Mouse (Mus musculus): ENCODE data around the gene BC034090. TPM values are rescaled to one million over a fixed set of nuclear protein-coding genes. Genes with fewer than 3 reads are reported as not detected.

Gene BC034090
- polyA plus RNA-seq, 1 experiment from 2014 or later: 1.7 TPM

DNA sequence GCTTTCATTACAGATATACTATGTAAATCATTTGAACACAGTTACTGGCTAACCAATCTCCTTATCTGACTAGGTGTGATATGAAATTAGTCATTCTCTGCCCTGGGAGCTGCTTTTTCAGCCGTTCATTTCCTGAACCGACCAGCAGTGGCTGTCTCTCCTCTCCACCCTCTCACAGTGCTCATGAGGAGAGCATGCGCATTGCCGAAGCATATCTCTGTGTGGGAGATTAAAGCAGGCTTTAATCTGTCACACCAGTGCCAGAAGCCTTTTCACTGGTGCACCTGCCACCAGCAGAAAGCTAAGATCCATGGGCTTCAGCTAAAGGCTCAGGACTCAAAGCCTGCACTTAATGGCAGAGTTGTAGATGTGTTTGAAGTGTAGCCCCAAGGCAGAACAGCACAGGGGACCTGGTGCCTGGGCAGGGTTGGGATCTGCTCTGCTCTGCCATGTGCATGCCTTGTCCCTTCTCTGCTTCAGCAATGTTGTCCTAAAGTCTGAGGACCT lies 42.8 kb downstream of the BC034090 start:
- WGBS: 82% methylated on average over 4 of the region's 4 CpGs
- H3K9ac ChIP-seq (ENCODE audit: low read depth, low read length): no peak overlapping the region
- ATAC-seq (ENCODE audit: low FRiP score): no peak
- DNase-seq (ENCODE audit: low spot score): no peak
- H3K4me3 ChIP-seq (ENCODE audit: low read depth, low read length): no peak overlapping the region
- no peak overlapping the region for H3K27ac ChIP-seq (ENCODE audit: low read depth, low read length)
- no peak overlapping the region for H3K4me2 ChIP-seq (replicated peaks; ENCODE audit: low read depth, low read length)
- H3K4me1 ChIP-seq (replicated peaks; ENCODE audit: control insufficient read depth, insufficient read depth, low read length): peaks cover 5% of the 10 kb centered on the region; the same call in 1 of the 2 replicates
- no peaks in the 10 kb centered on the region for H3K27me3 ChIP-seq (ENCODE audit: control insufficient read depth, insufficient read depth, low read length)
- no peaks in the 10 kb centered on the region for H3K36me3 ChIP-seq (ENCODE audit: control insufficient read depth, insufficient read depth, low read length)
- no peaks in the 10 kb centered on the region for H3K9me3 ChIP-seq (ENCODE audit: control insufficient read depth, low read length)

- no peaks in the 10 kb centered on the region for H3K36me3 ChIP-seq (ENCODE audit: control insufficient read depth, insufficient read depth, low read length)
- H3K4me2 ChIP-seq (replicated peaks; ENCODE audit: low read depth, low read length): no peak overlapping the region
- no peak for DNase-seq (ENCODE audit: low spot score)
- no peak overlapping the region for H3K9ac ChIP-seq (ENCODE audit: low read depth, low read length)
- H3K9me3 ChIP-seq (ENCODE audit: control insufficient read depth, low read length): no peaks in the 10 kb centered on the region
- H3K27ac ChIP-seq (ENCODE audit: low read depth, low read length): no peak overlapping the region
- H3K27me3 ChIP-seq (ENCODE audit: control insufficient read depth, insufficient read depth, low read length): no peaks in the 10 kb centered on the region
- no peak for ATAC-seq (ENCODE audit: low FRiP score)
- H3K4me1 ChIP-seq (replicated peaks; ENCODE audit: control insufficient read depth, insufficient read depth, low read length): peaks cover 5% of the 10 kb centered on the region; the same call in 1 of the 2 replicates
- WGBS: 58% methylated on average over 2 of the region's 2 CpGs
- H3K4me3 ChIP-seq (ENCODE audit: low read depth, low read length): no peak overlapping the region
Measured at GRCm38 (mm10) chr1:155200967-155201366, 43.3 kb downstream of the BC034090 start.

DNA sequence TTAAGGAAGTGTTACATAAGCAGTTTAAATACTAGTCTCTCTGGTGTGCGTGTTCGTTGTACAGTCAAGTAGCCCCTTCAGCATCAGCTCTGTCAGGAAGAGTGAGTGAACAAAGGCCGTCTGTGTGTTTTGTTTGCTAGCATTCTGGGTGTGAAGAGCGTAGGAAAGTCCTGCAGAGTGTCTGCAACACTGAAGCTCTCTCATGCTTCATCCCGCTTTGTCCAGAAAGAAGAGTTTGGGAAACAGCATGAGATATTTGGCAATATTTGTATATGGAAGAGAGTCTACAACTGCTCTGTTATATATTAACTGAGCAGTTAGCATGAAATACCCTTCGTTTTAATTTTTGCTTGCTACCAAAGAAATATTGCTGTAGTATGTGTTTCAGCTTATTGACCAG lies 44.7 kb downstream of the BC034090 start:
- no peak overlapping the region for H3K4me2 ChIP-seq (replicated peaks; ENCODE audit: low read depth, low read length)
- WGBS: 83% methylated on average over 6 of the region's 6 CpGs
- no peaks in the 10 kb centered on the region for H3K27me3 ChIP-seq (ENCODE audit: control insufficient read depth, insufficient read depth, low read length)
- no peak overlapping the region for H3K9ac ChIP-seq (ENCODE audit: low read depth, low read length)
- H3K4me3 ChIP-seq (ENCODE audit: low read depth, low read length): no peak overlapping the region
- peaks cover 2% of the 10 kb centered on the region; the same call in 1 of the 2 replicates for H3K4me1 ChIP-seq (replicated peaks; ENCODE audit: control insufficient read depth, insufficient read depth, low read length)
- no peak for DNase-seq (ENCODE audit: low spot score)
- no peak overlapping the region for H3K27ac ChIP-seq (ENCODE audit: low read depth, low read length)
- H3K9me3 ChIP-seq (ENCODE audit: control insufficient read depth, low read length): no peaks in the 10 kb centered on the region
- no peak for ATAC-seq (ENCODE audit: low FRiP score)
- H3K36me3 ChIP-seq (ENCODE audit: control insufficient read depth, insufficient read depth, low read length): no peaks in the 10 kb centered on the region

- DNase-seq (ENCODE audit: low spot score) (no peak), ATAC-seq (ENCODE audit: low FRiP score) (no peak)
- Histone ChIP-seq H3K27ac (ENCODE audit: low read depth, low read length) (no peak overlapping the region), H3K9me3 (ENCODE audit: control insufficient read depth, low read length) (no peaks in the 10 kb centered on the region), H3K27me3 (ENCODE audit: control insufficient read depth, insufficient read depth, low read length) (no peaks in the 10 kb centered on the region), H3K4me1 (replicated peaks; ENCODE audit: control insufficient read depth, insufficient read depth, low read length) (no peaks in the 10 kb centered on the region; the same call in 1 of the 2 replicates), H3K4me3 (ENCODE audit: low read depth, low read length) (no peak overlapping the region), H3K36me3 (ENCODE audit: control insufficient read depth, insufficient read depth, low read length) (peaks cover 4% of the 10 kb centered on the region; the same call in 1 of the 2 replicates), H3K9ac (ENCODE audit: low read depth, low read length) (no peak overlapping the region), H3K4me2 (replicated peaks; ENCODE audit: low read depth, low read length) (no peak overlapping the region)
- 96% methylated on average over 4 of the region's 4 CpGs for WGBS
Measured at GRCm38 (mm10) chr1:155196691-155197090, 47.6 kb downstream of the BC034090 start.

- Histone ChIP-seq H3K27me3 (ENCODE audit: control insufficient read depth, insufficient read depth, low read length) (no peaks in the 10 kb centered on the region), H3K9ac (ENCODE audit: low read depth, low read length) (no peak overlapping the region), H3K4me1 (replicated peaks; ENCODE audit: control insufficient read depth, insufficient read depth, low read length) (no peaks in the 10 kb centered on the region), H3K36me3 (ENCODE audit: control insufficient read depth, insufficient read depth, low read length) (peaks cover 9% of the 10 kb centered on the region; the same call in 1 of the 2 replicates), H3K4me2 (replicated peaks; ENCODE audit: low read depth, low read length) (no peak overlapping the region), H3K4me3 (ENCODE audit: low read depth, low read length) (no peak overlapping the region), H3K9me3 (ENCODE audit: control insufficient read depth, low read length) (no peaks in the 10 kb centered on the region), H3K27ac (ENCODE audit: low read depth, low read length) (no peak overlapping the region)
- 86% methylated on average over 15 of the region's 15 CpGs for WGBS
- DNase-seq (ENCODE audit: low spot score): no peak
- ATAC-seq (ENCODE audit: low FRiP score): no peak
Measured at GRCm38 (mm10) chr1:155192805-155193368, 51.4 kb downstream of the BC034090 start.

- DNase-seq (ENCODE audit: low spot score) (no peak), ATAC-seq (ENCODE audit: low FRiP score) (no peak)
- H3K36me3 ChIP-seq (ENCODE audit: control insufficient read depth, insufficient read depth, low read length): peaks cover 9% of the 10 kb centered on the region; the same call in 1 of the 2 replicates
- H3K9ac ChIP-seq (ENCODE audit: low read depth, low read length): no peak overlapping the region
- H3K9me3 ChIP-seq (ENCODE audit: control insufficient read depth, low read length): no peaks in the 10 kb centered on the region
- H3K27me3 ChIP-seq (ENCODE audit: control insufficient read depth, insufficient read depth, low read length): no peaks in the 10 kb centered on the region
- no peak overlapping the region for H3K27ac ChIP-seq (ENCODE audit: low read depth, low read length)
- WGBS: 81% methylated on average over 2 of the region's 2 CpGs
- no peaks in the 10 kb centered on the region for H3K4me1 ChIP-seq (replicated peaks; ENCODE audit: control insufficient read depth, insufficient read depth, low read length)
- no peak overlapping the region for H3K4me3 ChIP-seq (ENCODE audit: low read depth, low read length)
- H3K4me2 ChIP-seq (replicated peaks; ENCODE audit: low read depth, low read length): no peak overlapping the region
Measured at GRCm38 (mm10) chr1:155191671-155192070, 52.6 kb downstream of the BC034090 start.

GRCm38 (mm10) chr1:155191219-155191618 lies 53.0 kb downstream of the BC034090 start:
- Histone ChIP-seq H3K27ac (ENCODE audit: low read depth, low read length) (no peak overlapping the region), H3K36me3 (ENCODE audit: control insufficient read depth, insufficient read depth, low read length) (peaks cover 9% of the 10 kb centered on the region; the same call in 1 of the 2 replicates), H3K27me3 (ENCODE audit: control insufficient read depth, insufficient read depth, low read length) (no peaks in the 10 kb centered on the region), H3K9ac (ENCODE audit: low read depth, low read length) (no peak overlapping the region), H3K4me3 (ENCODE audit: low read depth, low read length) (no peak overlapping the region), H3K4me1 (replicated peaks; ENCODE audit: control insufficient read depth, insufficient read depth, low read length) (no peaks in the 10 kb centered on the region), H3K4me2 (replicated peaks; ENCODE audit: low read depth, low read length) (no peak overlapping the region), H3K9me3 (ENCODE audit: control insufficient read depth, low read length) (no peaks in the 10 kb centered on the region)
- DNase-seq (ENCODE audit: low spot score): no peak
- no peak for ATAC-seq (ENCODE audit: low FRiP score)
- 78% methylated on average over 8 of the region's 8 CpGs for WGBS

GRCm38 (mm10) chr1:155188656-155189055 lies 55.6 kb downstream of the BC034090 start:
- no peak overlapping the region for H3K9ac ChIP-seq (ENCODE audit: low read depth, low read length)
- H3K4me3 ChIP-seq (ENCODE audit: low read depth, low read length): no peak overlapping the region
- WGBS: 95% methylated on average over 4 of the region's 4 CpGs
- H3K4me1 ChIP-seq (replicated peaks; ENCODE audit: control insufficient read depth, insufficient read depth, low read length): no peaks in the 10 kb centered on the region
- H3K27me3 ChIP-seq (ENCODE audit: control insufficient read depth, insufficient read depth, low read length): no peaks in the 10 kb centered on the region
- H3K9me3 ChIP-seq (ENCODE audit: control insufficient read depth, low read length): no peaks in the 10 kb centered on the region
- ATAC-seq (ENCODE audit: low FRiP score): no peak
- H3K36me3 ChIP-seq (ENCODE audit: control insufficient read depth, insufficient read depth, low read length): peaks cover 9% of the 10 kb centered on the region; the same call in 1 of the 2 replicates
- DNase-seq (ENCODE audit: low spot score): no peak
- no peak overlapping the region for H3K27ac ChIP-seq (ENCODE audit: low read depth, low read length)
- no peak overlapping the region for H3K4me2 ChIP-seq (replicated peaks; ENCODE audit: low read depth, low read length)

DNA sequence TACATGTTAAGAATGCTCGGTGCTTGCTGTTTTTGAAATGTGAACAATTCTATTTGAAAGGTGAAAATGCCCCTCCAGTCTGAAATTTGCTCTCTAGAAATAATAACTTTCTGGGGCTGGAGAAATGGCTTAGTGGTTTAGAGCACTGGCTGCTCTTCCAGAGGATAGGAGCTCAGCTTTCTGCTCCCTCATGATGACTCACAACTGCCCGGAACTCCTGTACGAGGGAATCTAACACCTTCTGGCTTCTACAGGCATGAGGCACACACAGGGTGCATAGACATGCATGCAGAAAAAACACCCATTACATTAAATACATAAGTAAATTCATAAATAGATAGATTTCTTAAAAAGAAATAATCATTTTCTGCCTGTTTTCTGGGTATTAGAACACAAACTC lies 60.1 kb downstream of the BC034090 start:
- no peaks in the 10 kb centered on the region for H3K4me1 ChIP-seq (replicated peaks; ENCODE audit: control insufficient read depth, insufficient read depth, low read length)
- H3K27ac ChIP-seq (ENCODE audit: low read depth, low read length): no peak overlapping the region
- 90% methylated on average over 3 of the region's 3 CpGs for WGBS
- no peak overlapping the region for H3K4me3 ChIP-seq (ENCODE audit: low read depth, low read length)
- H3K4me2 ChIP-seq (replicated peaks; ENCODE audit: low read depth, low read length): no peak overlapping the region
- H3K9me3 ChIP-seq (ENCODE audit: control insufficient read depth, low read length): no peaks in the 10 kb centered on the region
- H3K9ac ChIP-seq (ENCODE audit: low read depth, low read length): no peak overlapping the region
- DNase-seq (ENCODE audit: low spot score) (no peak), ATAC-seq (ENCODE audit: low FRiP score) (no peak)
- H3K36me3 ChIP-seq (ENCODE audit: control insufficient read depth, insufficient read depth, low read length): peaks cover 5% of the 10 kb centered on the region; the same call in 1 of the 2 replicates
- no peaks in the 10 kb centered on the region for H3K27me3 ChIP-seq (ENCODE audit: control insufficient read depth, insufficient read depth, low read length)
